Mouse (Mus musculus): ENCODE data around the gene Elk4.

Gene Elk4

DNA sequence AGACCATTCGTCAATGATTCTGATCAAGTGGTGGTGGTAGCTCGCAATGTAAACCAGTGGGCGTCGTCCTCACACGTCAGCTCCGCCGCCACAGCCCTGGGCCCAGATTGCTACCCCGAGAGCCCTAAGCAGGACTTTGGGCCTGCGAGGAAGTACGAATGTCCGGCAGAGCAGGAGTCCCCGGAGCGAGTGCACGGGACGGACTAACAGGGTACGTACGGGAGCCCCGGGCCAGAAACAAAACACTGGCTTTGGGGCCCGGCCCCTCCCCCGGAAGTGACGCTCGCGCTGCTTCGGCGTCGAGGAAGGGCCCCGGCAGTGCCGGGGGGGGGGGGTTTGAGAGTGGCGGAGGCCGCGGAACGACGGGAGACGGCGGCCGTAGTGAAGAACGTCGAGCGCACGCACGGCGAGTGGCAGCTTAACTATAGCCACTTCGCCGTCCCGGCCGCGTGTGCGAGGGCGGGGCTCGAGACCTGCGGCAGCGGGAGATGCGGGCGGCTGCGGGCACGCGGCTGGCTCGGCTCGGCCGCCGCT, at the start of gene Elk4:
Gene Elk4, plus strand, starts transcription at position 326 of the 534 bp plus-strand sequence.
- peak; percentile 92 to 94 for DNase-seq

DNA sequence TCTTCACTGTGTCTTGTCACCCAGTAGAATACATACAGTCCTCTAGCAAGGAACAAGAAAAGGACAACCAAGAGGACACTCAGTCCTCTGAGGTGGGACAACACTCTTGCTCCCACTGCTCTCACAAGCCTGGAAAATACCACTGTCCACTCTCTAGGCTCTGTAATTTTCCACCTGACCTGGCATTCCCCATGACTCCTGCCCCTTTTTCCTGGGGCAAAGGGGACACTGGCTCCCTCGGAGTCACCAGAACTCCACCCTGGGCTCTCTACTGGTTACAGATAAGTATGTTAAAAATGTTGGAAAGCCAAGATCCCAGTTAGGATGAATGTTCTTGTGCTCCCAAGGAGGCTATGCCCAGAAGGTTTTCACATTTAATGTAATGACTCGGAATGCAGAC, 46.4 kb upstream of the Elk4 start:
- DNase-seq: no peak

DNA sequence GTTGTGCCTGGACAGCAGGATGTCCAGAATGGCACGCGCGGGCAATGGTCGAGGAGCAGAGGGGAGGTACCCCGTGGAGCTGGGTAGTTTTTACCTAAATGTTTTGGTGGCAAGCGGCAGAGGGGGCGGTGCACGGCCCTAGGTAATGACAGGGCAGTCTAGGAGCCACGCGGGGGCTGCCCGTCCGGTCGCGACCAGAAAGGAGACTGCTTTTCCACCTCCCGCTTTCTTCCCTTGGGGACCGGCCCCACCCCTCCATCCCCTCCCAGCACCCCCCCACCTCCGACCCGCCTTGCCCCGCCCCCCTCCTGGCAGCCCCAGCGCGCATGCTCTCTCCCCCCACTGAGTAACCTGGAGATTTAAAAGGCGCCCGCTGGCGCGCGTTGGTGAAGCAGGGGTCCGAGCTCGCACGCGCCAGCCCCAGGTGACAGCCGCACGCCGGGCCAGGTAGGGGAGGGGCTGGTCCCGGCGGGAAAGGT, 44.8 kb upstream of the Elk4 start, which contains the start of gene Slc45a3:
Gene Slc45a3, plus strand, starts transcription at position 362 of the 479 bp plus-strand sequence.
- DNase-seq: peak in 1 of 2 experiments; percentile 38

DNA sequence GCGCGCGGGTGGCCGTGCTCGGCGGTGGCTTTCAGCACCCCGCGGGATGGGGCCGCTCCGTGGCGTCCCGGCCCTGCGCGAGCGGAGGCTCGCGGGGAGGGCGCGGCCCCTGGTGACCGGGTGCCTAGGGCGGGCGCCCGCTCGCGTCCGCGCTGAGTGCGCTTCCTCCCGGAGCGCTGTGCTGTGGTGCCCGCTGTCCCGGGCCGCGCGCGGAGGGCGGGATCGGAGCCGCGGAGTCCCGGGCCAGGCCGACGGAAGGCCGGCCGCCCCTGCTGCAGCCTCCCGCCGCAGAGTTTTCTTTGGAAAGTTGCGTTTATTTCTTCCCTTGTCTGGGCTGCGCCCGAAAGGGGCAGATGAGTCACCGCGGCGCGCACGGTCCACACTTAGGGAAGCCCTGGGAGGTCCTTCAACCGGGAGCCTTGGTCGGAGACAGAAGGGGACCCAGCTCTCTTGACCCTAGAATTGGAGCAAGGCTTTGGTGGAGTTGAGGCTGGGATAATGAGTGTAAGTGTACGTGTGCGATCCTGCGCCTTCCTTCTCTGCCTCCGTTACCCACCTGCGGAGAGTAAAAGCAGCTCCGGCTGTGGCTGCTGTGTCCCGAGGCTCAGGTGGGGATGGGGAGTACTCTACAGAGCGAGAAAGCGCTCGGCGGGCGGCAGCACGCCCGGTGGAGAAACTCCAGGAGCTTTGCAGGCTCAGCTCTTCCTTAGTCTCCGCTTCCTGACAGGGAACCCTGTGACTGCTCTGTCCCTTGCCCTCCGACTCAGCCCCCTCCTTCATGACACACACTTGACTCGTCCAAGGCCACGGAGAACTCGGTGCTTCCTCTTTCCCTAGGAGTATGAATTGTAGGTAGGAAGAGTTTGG, 44.1 kb upstream of the Elk4 start:
- peak; percentile 21 to 23 for DNase-seq

DNA sequence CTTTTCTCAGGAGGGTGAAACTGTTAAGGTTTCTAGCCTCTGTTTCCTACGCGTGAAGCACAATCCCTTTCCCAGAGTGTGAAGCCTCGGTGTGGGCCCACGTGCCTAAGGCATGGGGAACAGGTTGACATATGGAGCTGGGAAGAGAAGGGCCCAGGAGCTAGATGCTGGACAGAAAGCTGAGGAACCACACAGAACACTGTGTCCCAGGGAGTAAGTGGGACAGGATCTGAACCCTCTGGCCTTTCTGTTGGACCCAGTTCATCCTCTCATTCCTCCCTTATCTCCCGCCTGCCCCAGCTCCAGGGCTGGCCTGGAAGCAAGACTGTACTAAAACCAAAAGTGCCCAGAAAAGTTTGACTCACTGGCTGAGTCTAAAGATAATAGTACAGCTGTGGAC, 43.3 kb upstream of the Elk4 start:
- DNase-seq: no peak

DNA sequence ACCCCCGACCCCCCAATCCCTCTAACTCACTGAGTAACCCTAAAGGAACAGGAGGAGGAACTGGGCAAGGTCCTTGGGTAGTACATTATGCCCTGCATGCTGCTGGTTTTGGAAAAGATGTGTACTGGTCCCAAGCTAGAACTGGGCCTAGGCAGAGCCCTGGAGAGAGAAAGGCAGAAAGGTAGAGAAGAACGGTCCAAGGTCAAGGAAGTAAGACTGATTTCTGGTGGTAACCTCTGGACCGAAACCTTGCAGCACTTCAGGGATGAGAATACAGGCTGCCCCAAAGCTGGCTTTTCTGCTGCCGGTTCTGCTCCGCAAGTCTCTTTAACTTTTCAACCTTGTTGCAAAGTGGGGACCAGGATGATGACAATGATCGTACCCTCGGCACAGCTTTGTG, 42.8 kb upstream of the Elk4 start:
- no peak for DNase-seq

DNA sequence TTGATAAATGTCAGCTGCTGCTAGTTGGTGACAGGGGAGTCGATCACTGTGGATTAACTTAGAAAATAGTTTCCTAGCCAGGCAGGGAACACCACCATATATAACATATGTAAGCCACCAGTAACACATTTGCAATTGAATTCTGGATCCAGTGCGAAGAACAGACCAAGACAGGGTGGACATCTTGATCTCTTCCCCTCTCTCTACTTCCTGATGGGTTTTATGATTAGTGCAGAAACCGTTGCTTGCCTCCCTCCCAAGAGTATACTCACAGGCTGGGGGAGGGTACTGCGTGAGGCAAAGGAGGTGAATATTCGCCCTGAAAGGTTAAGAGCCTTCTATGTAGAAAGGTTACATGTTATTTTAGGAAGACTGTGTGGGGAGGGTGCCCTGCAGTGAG, 41.6 kb upstream of the Elk4 start:
- no peak for DNase-seq

DNA sequence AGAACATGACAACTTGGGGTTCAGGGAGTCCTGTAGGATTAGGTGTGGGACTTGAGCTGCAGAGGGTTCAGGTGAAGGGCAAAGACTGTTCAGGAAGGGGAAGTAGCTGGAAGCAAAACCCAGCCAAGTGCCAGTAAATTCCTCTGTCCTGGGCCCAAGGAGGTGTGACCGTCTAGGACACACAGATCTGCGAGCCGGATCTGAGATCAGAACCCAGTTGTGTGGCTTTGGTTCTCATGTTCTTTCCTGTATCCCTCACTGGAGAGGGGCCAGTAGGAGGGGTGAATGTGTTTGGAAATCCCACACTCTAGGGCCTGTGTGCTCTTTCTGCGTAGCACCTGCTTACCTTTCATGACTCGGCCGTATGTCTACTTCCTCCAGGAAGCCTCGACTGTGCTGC, 40.1 kb upstream of the Elk4 start:
- no peak for DNase-seq

DNA sequence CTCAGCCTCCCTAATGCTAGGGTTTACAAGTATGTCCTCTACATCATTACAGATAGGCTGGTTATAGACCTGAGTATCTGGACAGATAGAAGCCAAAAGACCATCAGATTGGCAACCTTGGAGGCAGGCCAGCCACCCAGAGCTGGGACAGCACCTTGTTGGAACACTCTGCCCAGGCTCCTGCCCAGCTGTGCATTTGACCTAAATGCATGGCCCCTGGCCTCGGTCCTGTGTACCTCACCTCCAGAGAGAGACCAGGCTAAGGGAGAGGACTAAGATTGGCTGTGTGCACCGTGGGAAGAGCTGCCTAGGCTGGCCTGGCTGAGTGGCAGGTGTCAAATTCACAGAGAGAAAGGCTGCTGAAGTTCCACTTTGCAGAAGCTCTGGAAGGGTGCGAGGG, 38.9 kb upstream of the Elk4 start:
- DNase-seq: no peak

DNA sequence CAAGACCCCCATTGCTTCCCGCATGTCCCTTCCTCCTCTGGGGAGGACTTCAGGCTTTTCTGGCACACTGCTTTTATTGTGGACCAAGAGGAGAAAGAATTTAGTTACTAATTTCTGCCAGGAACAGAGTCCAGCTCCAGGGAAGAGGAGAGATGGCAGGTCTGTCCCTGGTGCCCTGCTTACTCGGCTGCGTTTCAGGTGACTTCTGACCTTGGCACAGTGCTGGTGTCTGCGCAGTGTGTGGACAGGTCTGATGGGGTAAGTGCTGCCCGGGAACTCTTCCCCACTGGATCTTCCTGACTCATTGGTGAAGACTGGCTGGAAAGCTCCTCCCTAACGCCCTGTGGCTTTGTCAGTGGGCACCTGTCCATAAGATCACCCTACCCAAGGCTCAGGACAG, 38.4 kb upstream of the Elk4 start:
- DNase-seq: no peak

DNA sequence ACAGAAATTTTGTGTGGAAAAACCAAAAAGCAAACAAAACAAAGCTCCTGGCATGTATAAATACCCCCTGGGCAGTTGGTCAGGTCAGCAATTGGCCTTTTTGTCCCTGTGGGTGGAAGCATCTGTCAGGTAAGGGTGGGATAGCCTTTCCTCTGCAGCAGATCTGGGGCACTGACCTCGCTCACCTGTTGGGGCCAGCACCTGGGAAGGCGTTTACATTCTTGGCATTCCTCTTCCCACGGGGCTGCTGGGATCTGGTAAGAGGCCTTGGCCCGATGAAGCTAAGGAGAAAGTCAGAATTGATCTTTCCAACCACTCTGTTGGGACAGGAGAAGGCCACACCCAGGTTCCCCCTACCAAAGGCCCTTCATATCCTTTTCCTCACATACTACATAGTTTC, 37.6 kb upstream of the Elk4 start:
- DNase-seq: no peak

DNA sequence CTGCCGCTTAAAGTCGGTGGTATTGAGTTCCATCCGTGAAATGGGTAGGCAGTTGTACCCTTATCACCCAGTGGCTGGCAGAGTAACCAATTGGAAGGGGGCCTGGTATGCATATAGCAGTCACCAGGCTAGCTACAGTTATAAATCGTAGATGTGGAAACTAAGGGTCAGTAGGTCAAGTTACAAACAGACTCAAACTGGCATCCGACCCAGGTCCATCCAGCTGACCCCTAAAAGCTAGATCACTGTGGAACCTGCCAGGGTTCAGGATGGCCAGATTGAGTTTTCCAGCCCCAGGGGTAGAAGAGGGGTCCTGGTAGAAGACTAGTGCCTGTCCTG, 37.1 kb upstream of the Elk4 start:
- no peak for DNase-seq

DNA sequence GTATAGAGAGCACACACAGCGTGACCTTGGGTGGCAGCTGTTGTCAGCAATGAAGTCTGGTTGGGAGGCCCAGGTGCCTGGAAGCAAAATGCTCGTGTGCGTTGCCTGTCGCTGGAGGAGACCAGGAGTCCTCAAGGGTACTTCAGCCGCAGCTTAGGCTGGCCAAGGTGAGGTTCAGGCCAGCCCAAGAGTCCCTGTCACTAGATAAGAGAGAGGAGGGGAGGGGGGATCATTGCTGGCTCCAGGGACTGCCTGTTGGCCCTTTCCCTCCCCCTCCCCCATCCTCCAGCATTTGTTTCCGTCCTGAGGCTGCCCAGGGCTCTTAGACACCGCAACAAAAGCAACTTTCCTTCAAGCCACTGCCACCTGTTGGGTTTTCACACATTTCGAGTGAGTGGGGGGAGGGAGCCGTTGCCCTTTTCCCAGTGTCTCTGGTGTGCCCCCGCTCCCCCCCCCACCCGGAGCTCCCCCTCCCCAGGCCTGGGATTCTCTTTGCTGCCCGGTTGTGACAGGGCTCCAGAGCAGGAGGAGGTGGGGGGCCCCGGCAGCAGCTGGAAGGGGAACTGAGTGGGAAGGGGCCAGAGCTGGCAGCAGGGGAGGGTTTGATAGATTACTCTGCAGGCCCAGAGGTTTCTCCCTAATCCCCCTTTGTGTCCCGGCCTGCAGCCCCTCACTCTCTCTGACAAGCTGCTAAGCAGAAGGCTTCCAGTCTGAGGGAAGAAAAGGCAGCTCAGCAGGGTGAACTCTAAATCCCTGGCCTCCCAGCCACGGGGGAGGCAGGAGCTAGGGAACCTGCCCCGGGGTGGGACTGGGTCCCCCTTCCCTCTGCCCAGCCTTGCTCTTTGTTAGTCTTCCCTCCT, 36.5 kb upstream of the Elk4 start:
- no peak for DNase-seq

DNA sequence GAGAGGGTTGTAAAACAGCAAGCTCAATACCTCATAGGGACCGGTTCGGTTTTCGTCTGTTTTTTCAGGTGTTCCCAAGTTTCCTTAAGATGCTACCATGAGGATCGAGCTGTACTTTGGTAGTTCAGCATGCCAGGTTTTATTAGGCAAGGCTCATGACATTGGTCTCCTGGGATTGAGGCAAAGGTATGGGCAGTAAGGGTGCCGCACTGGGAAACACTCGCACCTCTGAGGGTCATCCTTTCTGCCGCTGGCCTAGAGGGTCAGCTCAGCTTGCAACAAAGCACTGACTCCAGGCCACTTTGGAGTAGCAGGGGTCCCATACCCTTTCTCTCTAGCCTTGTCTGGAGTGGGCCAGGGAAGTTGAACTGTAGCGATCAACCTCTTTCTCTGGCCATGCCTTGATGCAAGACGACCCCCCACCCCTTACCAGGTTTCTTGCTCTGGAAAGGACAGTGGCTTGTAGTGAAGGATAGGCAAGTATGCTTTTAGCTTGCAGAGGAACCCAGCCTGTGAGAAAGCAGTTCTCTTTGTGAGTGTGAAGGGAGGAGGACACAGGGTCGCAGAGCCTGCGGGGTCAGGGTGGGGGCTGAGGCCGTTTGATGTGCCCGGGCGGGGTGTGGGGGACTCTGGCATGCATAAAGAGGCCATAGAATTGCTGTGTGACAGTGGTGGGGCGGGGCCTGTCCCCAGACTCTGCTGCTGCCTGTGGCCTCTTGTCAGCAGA, 35.5 kb upstream of the Elk4 start:
- no peak for DNase-seq

DNA sequence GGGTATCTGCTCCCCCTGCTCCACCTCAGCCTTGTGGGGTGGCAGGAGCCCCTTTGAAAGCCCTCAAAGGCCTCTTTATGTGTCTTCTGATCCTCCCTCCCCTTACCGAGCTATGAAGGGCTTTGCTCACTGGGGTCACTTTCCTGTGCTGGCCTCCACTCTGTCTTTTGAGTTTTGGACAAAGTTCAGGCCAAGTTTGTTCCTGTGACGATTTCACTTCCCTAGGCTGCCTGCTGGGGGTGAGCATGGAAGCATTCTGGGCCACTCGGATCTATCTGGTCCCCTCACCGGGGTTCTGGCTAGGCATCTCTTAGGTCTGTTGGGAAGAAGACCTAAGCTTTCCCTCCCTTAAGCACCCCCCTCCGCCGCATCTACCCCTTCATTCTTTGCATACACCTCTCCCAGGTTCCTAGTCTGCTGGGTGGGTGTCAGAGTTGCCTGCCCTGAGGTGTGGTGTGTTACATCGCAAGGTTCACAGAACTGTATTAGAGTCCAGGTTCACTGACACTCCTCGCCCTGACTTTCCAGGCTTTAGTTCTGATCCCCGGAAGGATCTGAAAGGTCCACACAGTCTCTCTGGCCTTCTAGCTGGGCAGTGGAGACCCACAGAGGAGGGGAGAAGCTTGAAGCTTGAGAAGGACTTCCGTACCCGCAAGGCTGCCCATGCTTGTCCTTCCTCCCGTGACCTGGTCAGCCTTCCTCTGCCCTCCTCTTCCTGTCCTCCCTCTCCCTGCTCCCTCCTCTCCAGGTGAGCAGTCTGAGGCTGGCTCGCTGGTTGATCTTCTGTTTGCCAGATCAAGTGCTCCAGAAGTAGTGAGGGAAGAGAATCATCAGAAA, 34.7 kb upstream of the Elk4 start:
- no peak for DNase-seq

DNA sequence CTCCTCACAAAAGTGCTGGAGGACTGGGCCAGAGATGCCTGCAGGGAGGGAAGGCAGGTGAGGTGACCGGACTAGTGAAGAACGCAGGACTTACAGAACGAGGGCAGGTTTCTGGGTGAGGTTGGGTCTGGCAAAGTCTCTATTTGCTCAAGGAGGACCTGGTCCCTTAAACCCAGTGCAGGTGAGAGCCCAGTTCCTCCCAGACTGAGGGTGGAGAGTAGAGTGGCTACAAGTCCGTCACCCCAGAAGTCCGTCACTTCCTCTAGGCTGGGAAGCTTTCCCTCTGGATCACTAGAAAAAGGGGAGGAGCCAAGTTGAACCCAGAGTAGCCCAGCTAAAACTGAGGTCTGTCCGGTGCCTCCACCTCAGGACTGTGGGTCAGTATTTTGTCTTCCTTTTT, 33.4 kb upstream of the Elk4 start:
- no peak for DNase-seq

DNA sequence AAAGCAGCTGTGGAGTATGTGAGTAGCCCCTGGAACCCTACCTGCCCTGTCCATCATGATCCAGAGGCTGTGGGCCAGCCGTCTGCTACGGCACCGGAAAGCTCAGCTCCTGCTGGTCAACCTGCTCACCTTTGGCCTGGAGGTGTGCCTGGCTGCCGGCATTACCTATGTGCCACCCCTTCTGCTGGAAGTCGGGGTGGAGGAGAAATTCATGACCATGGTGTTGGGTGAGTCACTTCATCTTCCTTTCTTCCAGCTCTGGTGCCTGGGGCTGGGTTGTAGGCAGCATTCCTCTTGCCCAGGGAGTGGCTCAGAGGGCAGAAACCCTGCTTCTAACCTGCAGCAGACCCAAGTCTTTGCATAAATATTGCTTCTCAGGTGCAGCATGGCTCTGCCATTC, 30.5 kb upstream of the Elk4 start:
- no peak for DNase-seq

DNA sequence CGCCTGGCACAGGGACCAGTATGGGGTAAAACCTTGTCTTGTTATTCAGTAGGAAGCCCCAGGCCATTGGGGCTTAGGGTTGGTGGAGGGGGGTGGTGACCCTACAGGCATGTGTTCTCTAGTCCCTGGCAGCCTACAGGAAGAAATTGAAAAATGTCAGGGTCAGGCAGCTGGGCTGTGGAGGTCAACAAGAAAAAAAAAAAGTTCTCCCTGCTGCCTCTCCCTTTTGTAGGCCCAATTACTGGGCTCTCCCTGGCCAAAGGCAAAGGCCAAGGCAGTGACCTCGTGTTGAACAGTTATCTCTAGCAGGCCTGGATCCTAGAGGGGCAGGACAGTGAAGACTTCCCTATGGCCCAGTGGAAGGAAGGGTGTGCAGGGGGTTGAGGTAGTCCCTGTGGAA, 26.9 kb upstream of the Elk4 start:
- no peak for DNase-seq

DNA sequence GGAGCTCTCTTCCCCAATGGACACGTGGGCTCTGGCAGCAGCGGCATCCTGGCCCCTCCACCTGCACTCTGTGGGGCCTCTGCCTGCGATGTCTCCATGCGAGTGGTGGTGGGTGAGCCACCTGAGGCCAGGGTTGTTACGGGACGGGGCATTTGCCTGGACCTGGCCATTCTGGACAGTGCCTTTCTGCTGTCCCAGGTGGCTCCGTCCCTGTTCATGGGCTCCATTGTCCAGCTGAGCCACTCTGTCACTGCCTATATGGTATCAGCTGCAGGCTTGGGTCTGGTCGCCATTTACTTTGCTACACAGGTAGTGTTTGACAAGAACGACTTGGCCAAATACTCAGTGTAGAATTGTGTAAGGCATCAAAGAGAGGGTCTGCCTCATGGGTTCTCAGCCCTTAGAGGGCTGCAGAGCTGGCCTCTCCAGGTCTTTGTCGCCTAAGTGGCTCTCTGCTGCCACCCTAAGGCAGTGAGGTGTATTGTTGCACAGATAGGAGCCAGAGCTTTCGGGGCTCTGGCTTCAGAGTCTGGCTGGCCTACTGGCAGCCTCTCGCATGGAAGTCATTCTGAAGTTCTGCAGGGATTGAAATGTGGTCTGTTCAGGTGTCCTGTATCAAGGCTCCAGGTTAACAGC, 25.9 kb upstream of the Elk4 start:
- peak; percentile 80 to 87 for DNase-seq

DNA sequence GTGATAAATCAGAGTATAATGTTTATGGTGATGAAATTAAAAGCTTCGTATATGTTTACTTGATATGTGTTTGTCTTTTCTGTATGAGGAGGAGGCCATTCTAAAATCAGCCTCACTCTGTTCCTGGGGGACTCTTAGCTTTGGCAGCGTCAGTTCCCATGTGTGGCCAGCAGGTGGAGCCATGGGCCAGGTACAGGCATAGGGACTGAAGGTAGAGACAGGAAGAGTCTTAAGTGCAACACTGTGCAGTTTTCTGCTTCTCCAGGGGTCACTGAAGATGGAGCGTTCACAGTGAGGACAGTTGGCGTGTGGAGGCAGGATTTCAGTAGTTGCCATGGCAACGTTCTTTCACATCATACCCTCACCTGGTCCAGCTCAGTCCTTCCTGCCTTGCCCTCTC, 24.5 kb upstream of the Elk4 start:
- peak; percentile 86 to 92 for DNase-seq

DNA sequence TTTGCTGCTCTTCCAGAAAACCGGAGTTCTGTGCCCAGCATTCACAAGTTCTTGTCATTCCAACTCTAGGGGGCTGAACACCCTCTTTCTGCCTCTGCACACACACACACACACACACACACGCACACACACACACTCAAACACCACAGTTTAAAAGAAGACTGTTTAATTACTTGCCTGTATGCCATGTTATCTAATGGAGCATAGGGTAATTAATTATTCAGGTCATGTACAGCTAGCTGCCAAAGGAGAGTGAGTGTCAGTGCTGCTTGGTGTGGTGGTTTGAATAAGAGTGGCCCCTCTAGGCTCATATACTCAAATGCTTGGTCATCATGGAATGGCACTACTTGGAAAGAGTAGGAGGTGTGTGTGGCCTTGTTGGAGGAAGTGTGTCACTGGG, 23.6 kb upstream of the Elk4 start:
- no peak for DNase-seq

DNA sequence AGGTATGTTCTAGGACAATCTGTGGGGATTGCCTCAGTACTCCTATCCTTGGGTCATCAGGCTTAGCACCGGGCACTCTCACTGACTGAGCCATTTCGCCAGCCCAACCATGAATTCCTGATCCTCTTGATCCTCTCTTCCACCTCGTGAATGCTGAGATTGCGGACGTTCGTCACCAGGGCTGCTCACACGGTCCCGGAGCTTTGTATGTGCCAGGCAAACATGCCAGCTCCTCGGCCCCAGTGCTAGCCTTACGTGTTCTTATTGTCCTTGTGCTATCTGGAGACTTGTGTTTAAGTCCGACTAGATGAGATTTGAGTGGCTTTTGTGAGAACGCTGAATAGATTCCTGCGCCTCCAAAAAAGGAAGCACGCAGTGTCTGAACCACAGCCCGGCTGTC, 20.0 kb upstream of the Elk4 start:
- DNase-seq: no peak

All from cerebellum, postnatal 25 days (tissue).